13 mouse cellular contexts compared by ENCODE assay signal in the genomic region with DNA sequence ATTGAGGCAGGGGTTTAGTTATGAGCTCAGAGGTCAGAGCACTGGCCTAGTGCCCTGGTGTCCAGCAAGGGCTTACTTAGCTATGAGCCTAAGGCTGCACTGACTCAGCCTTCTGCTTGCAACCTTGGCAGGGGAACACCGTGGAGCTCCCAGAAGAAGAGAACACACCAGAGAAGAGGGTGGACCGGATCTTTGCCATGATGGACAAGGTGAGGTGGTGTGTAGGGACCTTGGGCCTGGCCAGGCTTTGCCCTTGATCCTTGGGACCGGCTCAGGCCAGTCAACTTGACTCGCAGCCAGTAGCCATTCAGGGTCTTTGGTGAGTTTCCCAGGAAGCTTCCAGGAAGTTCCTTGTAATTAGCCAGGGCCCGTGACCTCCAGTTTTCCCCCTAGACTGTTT. TPM values are rescaled to one million over a fixed set of nuclear protein-coding genes. Genes with fewer than 3 reads are reported as not detected.
"Had no signal": no experiment of that assay in that cellular context is flagged by ENCODE, and none has a peak within 500 bp of the region (broad histone marks: within the 10 kb centered on the region; RNA-seq: fewer than 3 reads in every experiment).

No protein-coding gene starts in this region.

- ATAC-seq: lung, postnatal 0 days; midbrain, embryonic 13.5 days; midbrain, embryonic 15.5 days had no signal

- DNase-seq: lung, adult 2 months; lung, postnatal 14 days; lung, postnatal 36 days; right cerebral cortex, postnatal 14 days; thymus, adult 2 months; thymus, postnatal 25 days; thymus, postnatal 4 days had no signal

RNA-seq across cellular contexts. Expression of gene Hmcn2, which starts 29.7 kb away (rescaled TPM):
- total RNA-seq: monocyte, adult 5-6 weeks; neutrophil, adult 5-6 weeks had no signal
- polyA plus RNA-seq: macrophage had no signal

RNA-seq across cellular contexts. Expression of gene Ncs1, which starts 38.9 kb away (rescaled TPM):
- total RNA-seq: monocyte, adult 5-6 weeks; neutrophil, adult 5-6 weeks had no signal
